Mouse (Mus musculus) stomach, postnatal 0 days (tissue): ENCODE data around the gene Cdh20.

ENCODE experiments used
- CTCF ChIP-seq: IDR thresholded peaks from 2 replicates; pipeline ENCODE4 v1.5.1; 2016; ENCODE audit warnings: antibody characterized with exemption, low read depth, mild to moderate bottlenecking, moderate library complexity
- EP300 ChIP-seq: optimal IDR thresholded peaks from 2 replicates; pipeline ENCODE3; 2016; ENCODE audit warnings: antibody characterized with exemption

- TF ChIP-seq CTCF (no peak), EP300 (no peak)
These were observed 226.3 kb downstream of the Cdh20 start for GRCm38 (mm10) chr1:104994612-104994986.
